Mouse (Mus musculus) thymus, adult 2 months (tissue): ENCODE data around the gene Bak1. TPM values are rescaled to one million over a fixed set of nuclear protein-coding genes. Genes with fewer than 3 reads are reported as not detected.

ENCODE experiments used
- DNase-seq: peaks from one replicate; pipeline ENCODE4 v3.0.0; 2021
- H3K27ac ChIP-seq: fragments of 200-500 bp; 2 replicates; pipeline ENCODE4 v1.5.1; 2012; ENCODE audit warnings: low read length, control low read depth; ENCODE audit not compliant: control insufficient read depth, insufficient read depth
- H3K27me3 ChIP-seq: fragments of 200-500 bp; 2 replicates; pipeline ENCODE4 v1.6.1; 2012; ENCODE audit warnings: mild to moderate bottlenecking, low read length, moderate library complexity, mixed read lengths; ENCODE audit not compliant: control insufficient read depth, insufficient read depth
- H3K36me3 ChIP-seq: fragments of 200-500 bp; 2 replicates; pipeline ENCODE4 v1.6.1; 2012; ENCODE audit warnings: mild to moderate bottlenecking, low read length, moderate library complexity; ENCODE audit not compliant: control insufficient read depth, insufficient read depth
- H3K4me1 ChIP-seq: fragments of 200-500 bp; replicated peaks from 2 replicates; pipeline ENCODE4 v1.6.1; 2012; ENCODE audit warnings: low read length; ENCODE audit not compliant: control insufficient read depth, insufficient read depth
- H3K4me3 ChIP-seq: fragments of 200-500 bp; 2 replicates; pipeline ENCODE4 v1.5.1; 2012; ENCODE audit warnings: mild to moderate bottlenecking, low read length, control low read depth, moderate library complexity; ENCODE audit not compliant: control insufficient read depth, insufficient read depth
- CTCF ChIP-seq: fragments of 200-500 bp; IDR thresholded peaks from 2 replicates; pipeline ENCODE4 v1.5.1; 2012; ENCODE audit warnings: mild to moderate bottlenecking, control low read depth, low read length, moderate library complexity, borderline replicate concordance; ENCODE audit not compliant: control insufficient read depth, poor library complexity, insufficient read depth; ENCODE audit errors: extremely low read depth
- POLR2A ChIP-seq: fragments of 200-500 bp; IDR thresholded peaks from 2 replicates; pipeline ENCODE4 v1.6.1; 2012; ENCODE audit warnings: mild to moderate bottlenecking, low read length, control low read depth, moderate library complexity; ENCODE audit not compliant: control insufficient read depth, poor library complexity, insufficient read depth; ENCODE audit errors: extremely low read depth
- WGBS: fragments of 180-500 bp; shearing (Covaris S2); methylation state at CpG from one replicate; pipeline ENCODE4 v1.1.7; 2018; 5-methylcytosine and 5-hydroxymethylcytosine counted together
- polyA plus RNA-seq: library from polyadenylated mRNA; depleted of rRNA; stranded (reverse); fragments of >200 nt; gene quantifications from 2 replicates; pipeline ENCODE4 v1.2.3, GENCODE M21; 2012

Gene Bak1
- polyA plus RNA-seq, 1 experiment: 118 TPM

DNA sequence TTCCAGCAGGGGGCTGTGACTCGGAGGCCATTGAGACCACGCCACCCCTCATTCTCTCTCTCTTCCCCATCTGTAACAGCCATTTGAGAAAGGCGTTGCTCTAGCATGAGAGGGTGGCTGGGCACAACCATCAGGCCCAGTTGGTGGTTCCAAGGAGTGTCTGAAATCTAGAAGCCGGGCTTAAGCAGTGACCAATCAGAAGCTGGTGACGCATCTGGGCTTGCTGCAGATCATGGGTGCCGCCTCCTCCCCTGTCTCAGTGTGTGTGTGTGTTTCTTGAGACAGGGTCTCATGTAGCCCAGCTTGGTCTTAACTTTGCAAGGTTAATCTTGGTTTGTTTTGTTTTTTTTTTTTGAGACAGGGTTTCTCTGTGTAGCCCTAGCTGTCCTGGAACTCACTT, 16.4 kb upstream of the Bak1 start:
- TF ChIP-seq CTCF (no peak), POLR2A (no peak)
- no peaks in the 10 kb centered on the region for H3K27me3 ChIP-seq
- no peak overlapping the region for H3K27ac ChIP-seq
- no peak overlapping the region for H3K4me3 ChIP-seq
- WGBS: 96% methylated on average over 6 of the region's 6 CpGs
- H3K4me1 ChIP-seq: peaks cover 36% of the 10 kb centered on the region
- DNase-seq: no peak
- no peaks in the 10 kb centered on the region for H3K36me3 ChIP-seq

- Histone ChIP-seq H3K4me1 (peaks cover 47% of the 10 kb centered on the region), H3K27me3 (no peaks in the 10 kb centered on the region), H3K4me3 (no peak overlapping the region), H3K36me3 (no peaks in the 10 kb centered on the region), H3K27ac (no peak overlapping the region; the same call in 1 of the 2 replicates)
- 43% methylated on average over 6 of the region's 6 CpGs for WGBS
- no peak for TF ChIP-seq POLR2A
- TF ChIP-seq CTCF: no peak
- no peak for DNase-seq
Observed at GRCm38 (mm10) chr17:27042840-27043239, 14.0 kb upstream of the Bak1 start.

DNA sequence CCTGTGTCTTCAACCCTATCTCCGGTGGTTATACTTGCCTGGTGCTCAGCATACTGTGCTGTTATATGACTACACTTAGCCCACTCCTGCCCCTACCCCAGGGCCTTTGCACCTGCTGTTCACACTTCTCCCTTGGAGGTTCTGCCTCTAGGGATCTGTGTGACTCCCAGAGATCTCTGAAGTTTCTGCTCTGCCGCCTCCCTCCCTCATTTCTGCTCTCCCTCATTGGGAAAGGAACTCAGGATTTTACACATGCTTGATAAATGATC, 12.9 kb upstream of the Bak1 start:
- Histone ChIP-seq H3K27ac (no peak overlapping the region), H3K4me3 (no peak overlapping the region), H3K36me3 (no peaks in the 10 kb centered on the region), H3K4me1 (peaks cover 47% of the 10 kb centered on the region), H3K27me3 (no peaks in the 10 kb centered on the region)
- TF ChIP-seq POLR2A (no peak), CTCF (no peak)
- 75% methylated on average over 2 of the region's 2 CpGs for WGBS
- DNase-seq: no peak

DNA sequence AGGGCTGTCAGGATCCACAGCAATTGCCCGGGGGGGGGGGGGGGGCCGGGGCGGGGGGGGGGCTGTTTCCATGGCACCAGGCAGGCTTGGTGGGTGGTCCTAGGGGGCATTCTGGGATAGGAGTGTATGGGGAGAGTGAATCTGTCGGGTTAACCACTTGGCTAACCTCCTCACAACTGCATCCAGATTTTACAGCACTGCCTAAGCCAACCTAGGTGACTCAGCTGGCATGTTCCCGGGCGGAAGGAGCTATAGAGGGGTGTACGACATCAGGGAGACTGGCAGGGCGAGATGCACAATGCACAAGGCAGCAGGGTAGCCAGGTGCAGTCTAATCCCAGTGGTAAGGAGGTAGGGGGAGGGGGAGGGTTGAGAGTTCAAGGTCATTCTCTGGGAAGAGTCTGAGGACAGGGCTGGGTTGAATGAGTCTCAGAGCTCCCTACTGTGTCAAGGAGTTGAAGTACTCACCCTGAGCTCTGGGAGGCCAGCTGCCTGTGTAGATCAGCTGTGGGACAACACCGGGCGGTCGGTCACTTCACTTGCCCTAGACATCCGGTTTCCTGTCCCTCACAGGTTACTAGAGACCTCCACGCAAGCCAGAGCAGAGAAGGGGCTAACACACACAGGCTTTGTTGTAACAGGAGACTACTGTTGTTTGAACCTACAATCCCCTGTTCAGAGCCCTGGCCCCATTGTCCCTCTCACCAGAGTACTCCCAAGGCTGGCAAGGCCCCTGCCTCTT, 12.4 kb upstream of the Bak1 start:
- no peak for DNase-seq
- H3K27ac ChIP-seq: no peak overlapping the region
- TF ChIP-seq POLR2A: no peak
- no peak for TF ChIP-seq CTCF

GRCm38 (mm10) chr17:27040304-27041045, 11.7 kb upstream of the Bak1 start:
- H3K27me3 ChIP-seq: no peaks in the 10 kb centered on the region
- H3K4me3 ChIP-seq: peak overlapping the region; percentile 17
- no peak overlapping the region; the same call in 1 of the 2 replicates for H3K27ac ChIP-seq
- TF ChIP-seq POLR2A: no peak
- no peak for TF ChIP-seq CTCF
- WGBS: 30% methylated on average over 20 of the region's 20 CpGs
- peaks cover 47% of the 10 kb centered on the region for H3K4me1 ChIP-seq
- H3K36me3 ChIP-seq: no peaks in the 10 kb centered on the region
- peak; percentile 37 for DNase-seq

More for the DNA sequence above, 12.4 kb upstream of the Bak1 start:
- WGBS: 87% methylated on average over 10 of the region's 13 CpGs
- H3K4me3 ChIP-seq: no peak overlapping the region
- H3K36me3 ChIP-seq: no peaks in the 10 kb centered on the region
- peaks cover 47% of the 10 kb centered on the region for H3K4me1 ChIP-seq
- H3K27me3 ChIP-seq: no peaks in the 10 kb centered on the region

DNA sequence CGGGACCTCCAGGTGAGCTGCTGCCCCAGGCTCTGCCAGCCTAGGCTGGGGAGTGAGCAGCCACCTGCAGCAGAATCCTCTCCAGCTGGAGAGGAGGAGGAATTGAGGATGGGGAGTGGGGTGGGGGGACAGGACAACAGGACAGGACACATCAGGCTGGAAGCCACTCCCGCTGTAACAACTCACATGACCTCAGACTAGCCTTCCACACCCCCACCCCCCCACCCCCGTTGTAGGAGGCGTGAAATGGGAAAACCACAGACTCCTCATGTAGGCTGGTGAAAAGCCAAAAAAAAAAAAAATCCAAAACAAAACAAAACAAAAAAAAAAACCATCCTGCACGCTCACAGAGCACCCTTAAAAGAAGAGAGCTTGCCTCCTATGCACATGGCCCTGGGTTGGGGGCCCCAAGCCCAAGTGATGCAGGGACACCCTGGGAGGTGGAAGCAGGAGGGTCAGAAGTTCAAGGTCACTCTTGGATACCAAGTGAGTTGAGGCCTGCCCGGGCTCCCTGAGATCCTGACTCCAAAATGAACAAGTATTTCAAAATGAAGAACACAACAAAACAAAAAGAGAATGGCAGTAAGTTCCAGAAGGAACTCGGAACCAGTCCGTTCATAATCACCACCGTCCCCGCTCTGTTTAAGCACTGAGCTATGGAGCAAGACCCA, 10.8 kb upstream of the Bak1 start:
- Histone ChIP-seq H3K27ac (no peak overlapping the region), H3K4me3 (no peak overlapping the region; the same call in 1 of the 2 replicates), H3K36me3 (no peaks in the 10 kb centered on the region), H3K27me3 (no peaks in the 10 kb centered on the region), H3K4me1 (peaks cover 47% of the 10 kb centered on the region)
- no peak for DNase-seq
- TF ChIP-seq POLR2A (no peak), CTCF (no peak)
- WGBS: 67% methylated on average over 10 of the region's 10 CpGs
